Mouse (Mus musculus): ENCODE results near the gene Prrt2.

GRCm38 (mm10) chr7:126996449-126996848 lies 24.6 kb downstream of the Prrt2 start:
- no peak for TF ChIP-seq CTCF (IDR thresholded peaks at IDR 0.05; ENCODE audit: low read depth, low read length)
- TF ChIP-seq POLR2A (IDR thresholded peaks at IDR 0.05; ENCODE audit: extremely low read depth, insufficient read depth, low read length), result no peak
